ENCODE assay signal across 8 mouse cellular contexts in genomic region chr11:106159216-106159920, GRCm38 (mm10). TPM values are rescaled to one million over a fixed set of nuclear protein-coding genes. Genes with fewer than 3 reads are reported as not detected.
DNase-seq lines count a peak whose midpoint lies in the region; ATAC-seq lines count a peak whose summit lies in the region.

No protein-coding gene starts in this region.

- H3K4me2 ChIP-seq in neural tube, embryonic 12.5 days (replicated peaks), result peak overlapping the region; percentile 91

- under 1% methylated on average over 25 of the region's 25 CpGs for WGBS in heart, embryonic 10.5 days
- WGBS in neural tube, embryonic 12.5 days, result 1% methylated on average over 25 of the region's 25 CpGs

- DNase-seq in retina, postnatal 1 day, result peak; percentile 52
- DNase-seq in retina, embryonic 14.5 days (ENCODE audit: low spot score), result no peak
- DNase-seq in cerebellum, adult 9-10 months, result peak; percentile 74
- DNase-seq in heart, embryonic 10.5 days (ENCODE audit: low spot score), result peak; percentile 82
- peak; percentile 32 to 36 for DNase-seq in kidney, adult 8-10 months
- DNase-seq in lung, adult 18-20 months, result peak; percentile 91 to 93
- DNase-seq in yolk sac, embryonic 10.5 days (ENCODE audit: low spot score), result peak; percentile 48

- H3K9me3 ChIP-seq in heart, embryonic 10.5 days, result no peaks in the 10 kb centered on the region
- H3K9me3 ChIP-seq in neural tube, embryonic 12.5 days, result no peaks in the 10 kb centered on the region

- H3K36me3 ChIP-seq in heart, embryonic 10.5 days, result peaks cover 59% of the 10 kb centered on the region
- peaks cover 54% of the 10 kb centered on the region for H3K36me3 ChIP-seq in neural tube, embryonic 12.5 days

- H3K27me3 ChIP-seq in heart, embryonic 10.5 days (ENCODE audit: insufficient read depth, poor library complexity, severe bottlenecking), result no peaks in the 10 kb centered on the region
- H3K27me3 ChIP-seq in neural tube, embryonic 12.5 days (replicated peaks), result no peaks in the 10 kb centered on the region

- H3K4me3 ChIP-seq in heart, embryonic 10.5 days, result peak overlapping the region; percentile 90
- peak overlapping the region; percentile 84 for H3K4me3 ChIP-seq in neural tube, embryonic 12.5 days

- peak overlapping the region; percentile 97 for H3K27ac ChIP-seq in heart, embryonic 10.5 days
- peak overlapping the region; percentile 98 for H3K27ac ChIP-seq in neural tube, embryonic 12.5 days

- H3K4me1 ChIP-seq in heart, embryonic 10.5 days, result peaks cover 45% of the 10 kb centered on the region
- H3K4me1 ChIP-seq in neural tube, embryonic 12.5 days, result peaks cover 33% of the 10 kb centered on the region

- peak; percentile 56 for ATAC-seq in neural tube, embryonic 12.5 days (ENCODE audit: low FRiP score, low read depth)

- H3K9ac ChIP-seq in neural tube, embryonic 12.5 days, result peak overlapping the region; percentile 97

RNA-seq across cellular contexts. Expression of gene Gm10840, which starts 1.3 kb away (rescaled TPM):
- polyA plus RNA-seq in heart, embryonic 10.5 days (2016; fragmentation: Nextera tagmentation; extraction: Ambion mirVana), result not detected in 2 replicates
- not detected in 2 replicates for polyA plus RNA-seq in neural tube, embryonic 12.5 days (2016; fragmentation: Nextera tagmentation; extraction: Ambion mirVana)

RNA-seq across cellular contexts. Expression of gene Limd2, which starts 1.3 kb away (rescaled TPM):
- polyA plus RNA-seq in heart, embryonic 10.5 days (2016; fragmentation: Nextera tagmentation; extraction: Ambion mirVana), result 172 and 261 TPM in 2 replicates
- polyA plus RNA-seq in neural tube, embryonic 12.5 days (2016; fragmentation: Nextera tagmentation; extraction: Ambion mirVana), result 277 and 281 TPM in 2 replicates

RNA-seq across cellular contexts. Expression of gene Strada, which starts 42.6 kb away (rescaled TPM):
- polyA plus RNA-seq in heart, embryonic 10.5 days (2016; fragmentation: Nextera tagmentation; extraction: Ambion mirVana), result 26.4 and 27.4 TPM in 2 replicates
- 37.1 and 38.3 TPM in 2 replicates for polyA plus RNA-seq in neural tube, embryonic 12.5 days (2016; fragmentation: Nextera tagmentation; extraction: Ambion mirVana)

RNA-seq across cellular contexts. Expression of gene Ccdc47, which starts 56.8 kb away (rescaled TPM):
- polyA plus RNA-seq in heart, embryonic 10.5 days (2016; fragmentation: Nextera tagmentation; extraction: Ambion mirVana), result 85.0 and 91.2 TPM in 2 replicates
- polyA plus RNA-seq in neural tube, embryonic 12.5 days (2016; fragmentation: Nextera tagmentation; extraction: Ambion mirVana), result 89.5 and 90.2 TPM in 2 replicates

RNA-seq across cellular contexts. Expression of gene Ddx42, which starts 57.4 kb away (rescaled TPM):
- polyA plus RNA-seq in heart, embryonic 10.5 days (2016; fragmentation: Nextera tagmentation; extraction: Ambion mirVana), result 63.7 and 70.3 TPM in 2 replicates
- 108 and 113 TPM in 2 replicates for polyA plus RNA-seq in neural tube, embryonic 12.5 days (2016; fragmentation: Nextera tagmentation; extraction: Ambion mirVana)
